Mouse (Mus musculus) cerebellum, adult 9-11 months (tissue): ENCODE measurements around the gene Klhdc3.

Experiments
- DNase-seq: peaks from one replicate; pipeline ENCODE4 v3.0.0; 2022

The Klhdc3 gene

GRCm38 (mm10) chr17:46701489-46701888 lies 20.8 kb upstream of the Klhdc3 start:
- DNase-seq = no peak

- peak; percentile 73 for DNase-seq
These were observed 19.2 kb upstream of the Klhdc3 start for GRCm38 (mm10) chr17:46699912-46700311.

DNA sequence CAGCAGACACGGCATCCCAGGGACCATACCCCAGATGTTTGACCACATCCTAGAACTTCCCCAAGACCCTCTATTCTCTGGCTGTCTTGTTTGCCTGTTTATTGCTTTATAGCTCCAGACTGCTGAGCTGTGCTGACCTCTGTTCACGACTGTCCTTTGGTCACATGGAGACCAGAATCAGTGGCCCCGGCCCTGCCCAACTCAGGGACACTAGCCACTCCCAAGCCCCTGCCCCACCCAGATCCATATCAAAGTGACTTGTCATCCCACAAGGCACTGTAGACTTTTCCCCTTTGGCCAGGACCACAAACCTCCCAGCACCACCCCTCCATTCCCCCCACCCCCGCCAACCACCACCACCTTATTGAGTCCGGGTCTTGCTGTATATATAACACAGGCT lies 18.5 kb upstream of the Klhdc3 start:
- no peak for DNase-seq

DNA sequence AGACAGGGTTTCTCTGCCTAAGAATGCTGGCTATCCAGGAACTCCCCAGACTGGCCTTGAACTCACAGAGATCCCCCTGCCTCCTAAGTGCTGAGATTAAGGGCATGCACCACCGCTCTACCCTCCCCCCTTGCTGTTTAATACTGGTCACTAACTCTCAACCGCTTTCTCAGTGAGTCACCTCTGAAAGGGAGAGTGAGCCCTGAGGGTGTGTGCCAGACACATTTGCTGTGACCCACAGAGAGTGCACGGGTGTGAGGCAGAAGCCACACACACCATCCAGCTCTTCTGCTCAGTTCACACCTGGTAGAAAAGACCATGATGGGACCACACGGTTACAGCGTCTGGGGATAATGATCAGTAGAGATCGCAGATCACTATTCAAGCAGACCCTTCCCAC lies 17.8 kb upstream of the Klhdc3 start:
- DNase-seq = no peak

DNA sequence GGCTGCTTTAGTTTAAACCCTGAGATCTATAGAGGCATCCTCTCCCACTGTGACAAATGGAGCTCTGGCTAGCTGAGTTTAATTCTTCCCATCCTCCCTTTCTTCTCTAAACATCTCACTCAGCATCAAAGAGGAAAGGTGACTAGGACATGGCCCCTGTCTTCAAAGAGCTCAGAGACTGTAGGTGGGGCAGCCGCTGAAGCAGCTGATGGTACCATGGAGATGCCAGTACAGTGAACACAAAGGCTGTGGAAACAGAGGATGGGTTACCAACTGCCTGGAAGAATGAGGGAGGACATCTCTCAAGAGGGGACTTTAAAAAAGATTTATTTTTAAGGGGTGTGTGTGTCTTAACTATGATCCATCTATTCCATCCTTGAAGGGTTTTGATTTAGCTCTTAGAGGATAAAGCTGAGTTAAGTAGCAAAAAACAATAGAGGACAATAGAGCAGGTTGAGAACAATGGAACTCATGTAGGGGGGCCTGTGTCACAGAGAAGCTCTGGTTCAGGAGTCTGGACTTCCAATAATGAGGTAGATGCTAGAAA lies 13.9 kb upstream of the Klhdc3 start:
- DNase-seq = no peak

- no peak for DNase-seq
These were observed 10.7 kb upstream of the Klhdc3 start for GRCm38 (mm10) chr17:46691390-46691789.

- DNase-seq = no peak
These were observed 10.0 kb upstream of the Klhdc3 start for GRCm38 (mm10) chr17:46690665-46691064.

DNA sequence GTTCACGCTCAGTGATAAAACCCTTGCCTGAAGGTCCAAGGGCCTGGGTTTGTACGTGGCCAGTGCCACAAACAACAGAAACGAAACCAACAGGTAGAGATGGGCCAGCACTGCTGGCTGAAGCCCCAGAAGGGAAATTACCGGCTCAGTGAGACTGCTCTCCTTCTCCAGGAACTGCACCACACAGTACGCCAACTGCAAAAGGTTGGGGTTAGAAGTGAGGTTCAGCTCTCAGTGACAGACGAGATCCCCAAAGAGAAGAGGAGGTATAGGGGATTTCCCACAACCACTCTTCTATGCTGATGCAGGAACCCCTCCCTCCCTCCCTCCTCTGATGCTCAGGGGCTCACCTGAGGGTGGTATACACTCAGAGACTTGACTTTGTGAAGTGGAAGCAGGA lies 5.2 kb upstream of the Klhdc3 start:
- DNase-seq = no peak

DNA sequence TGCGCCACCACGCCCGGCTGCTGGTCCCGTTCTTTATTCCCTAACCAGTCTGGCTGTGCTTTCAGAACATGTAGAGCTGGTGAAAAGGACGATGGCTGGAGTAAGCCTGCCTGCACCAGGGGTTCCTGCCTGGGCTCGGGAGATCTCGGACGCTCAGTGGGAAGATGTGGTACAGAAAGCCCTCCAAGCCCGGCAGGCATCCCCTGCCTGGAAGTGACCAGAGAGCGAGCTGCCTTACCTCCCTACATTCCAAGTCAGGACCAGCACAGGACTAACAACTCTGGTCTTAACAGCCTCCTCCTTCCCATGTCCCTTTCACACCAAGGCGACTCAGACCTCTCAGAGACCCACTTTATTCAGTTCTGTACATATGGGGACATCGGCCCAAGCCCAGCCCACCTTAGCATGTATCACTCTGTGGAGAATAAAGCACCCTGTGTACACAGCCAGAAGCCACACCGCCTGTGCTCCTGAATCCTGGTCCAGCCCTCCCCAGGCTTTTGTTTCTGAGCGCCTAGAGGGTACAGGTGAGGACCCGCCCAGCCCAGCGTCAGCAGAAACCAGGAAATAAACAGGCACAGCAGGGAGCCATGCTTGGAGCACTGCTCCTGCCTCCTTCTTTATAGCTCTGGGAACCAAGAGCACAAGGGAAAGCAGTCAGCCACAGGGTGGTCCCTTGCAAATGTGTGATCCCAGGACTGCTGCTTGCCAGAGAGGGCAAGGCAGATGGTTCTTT lies 2.1 kb upstream of the Klhdc3 start:
- DNase-seq = peak; percentile 62

GRCm38 (mm10) chr17:46681466-46682118 lies 878 bp upstream of the Klhdc3 start:
- peak; percentile 69 for DNase-seq

DNA sequence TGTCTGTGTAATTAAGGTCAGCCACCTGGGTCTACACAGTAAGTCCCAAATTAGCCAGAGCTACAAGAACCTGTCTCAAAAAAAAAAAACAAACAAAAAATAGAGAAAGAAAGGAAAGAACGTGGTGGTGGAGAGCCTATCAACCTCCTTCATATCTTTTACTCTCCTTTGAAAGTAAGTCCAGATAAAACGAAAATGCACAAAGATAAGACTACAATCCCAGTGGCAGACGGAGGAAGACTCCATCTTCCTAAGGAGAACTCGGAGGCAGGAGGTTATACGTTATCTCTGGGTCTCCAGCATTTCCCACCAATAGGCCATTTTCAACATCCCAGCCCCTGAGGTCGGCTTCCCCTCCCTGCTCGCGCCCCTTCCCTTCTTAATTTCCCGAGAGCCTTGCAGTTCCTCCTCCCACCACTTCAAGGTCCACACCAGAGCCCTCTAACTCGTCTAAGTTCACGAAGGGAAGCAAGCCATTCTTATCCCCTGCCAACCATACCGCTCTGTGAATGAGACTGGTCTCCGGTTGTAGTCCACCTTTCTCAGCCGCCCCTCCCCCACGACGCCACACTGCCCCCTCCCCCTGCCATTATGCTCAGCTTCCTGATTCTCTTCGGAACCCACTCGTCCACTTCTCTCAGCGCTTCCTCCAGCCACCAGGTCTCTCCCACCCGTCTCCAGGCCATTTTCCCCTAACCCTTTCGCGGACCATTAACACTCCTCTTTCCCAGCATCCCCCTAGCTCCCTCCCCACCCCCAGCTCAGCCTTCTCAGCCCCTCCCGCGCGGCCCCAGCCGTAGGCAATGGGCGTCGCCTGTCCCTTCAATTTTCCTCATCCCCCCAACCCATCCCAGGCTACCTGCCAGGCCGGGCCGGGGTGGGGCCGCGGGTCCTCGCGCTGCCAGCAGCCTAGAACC lies 613 bp downstream of the Klhdc3 start:
- no peak for DNase-seq

DNA sequence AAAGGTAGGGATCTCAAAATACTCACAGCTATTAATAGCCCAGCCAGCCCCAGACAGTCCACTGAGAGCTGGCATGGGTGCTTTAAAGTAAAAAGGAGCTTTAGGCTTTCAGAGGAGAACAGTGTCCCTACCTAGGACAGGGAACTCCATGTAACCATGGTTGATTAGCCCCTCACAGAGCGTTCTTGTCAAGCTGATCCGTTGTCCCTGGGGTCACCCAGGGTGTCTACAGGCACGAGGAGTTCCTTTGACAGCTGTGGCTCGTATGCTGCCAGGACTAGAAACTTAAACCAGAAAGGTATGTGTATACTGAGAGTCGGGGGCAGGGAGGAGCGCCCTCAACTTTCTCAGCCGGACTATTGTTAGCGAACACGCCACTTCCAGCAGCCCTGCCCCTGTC lies 1.8 kb downstream of the Klhdc3 start:
- no peak for DNase-seq

DNA sequence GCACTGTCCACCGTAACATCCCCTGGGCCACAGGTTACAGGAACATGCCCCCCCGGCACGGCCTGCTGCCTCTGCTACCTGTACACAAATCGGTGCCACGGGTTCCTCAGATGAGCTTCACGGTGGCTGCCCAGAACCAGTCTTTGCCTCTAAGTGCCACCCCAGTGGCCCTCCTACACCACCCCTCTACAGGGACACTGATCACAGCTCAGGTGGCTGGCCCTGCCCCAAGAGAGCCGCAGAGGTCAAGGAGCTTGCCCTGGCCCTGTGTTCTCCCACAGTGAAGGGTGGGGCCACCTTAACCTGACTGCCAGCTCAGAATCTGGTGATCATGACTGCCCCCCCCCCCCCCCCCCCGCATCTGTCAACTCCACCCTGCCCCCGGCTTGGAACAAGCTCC lies 2.3 kb downstream of the Klhdc3 start, which contains the start of gene Mea1:
Gene Mea1, plus strand, starts transcription at position 378 of the 400 bp plus-strand sequence.
- DNase-seq = no peak

GRCm38 (mm10) chr17:46674530-46675283 lies 6.0 kb downstream of the Klhdc3 start:
- peak; percentile 62 for DNase-seq

DNA sequence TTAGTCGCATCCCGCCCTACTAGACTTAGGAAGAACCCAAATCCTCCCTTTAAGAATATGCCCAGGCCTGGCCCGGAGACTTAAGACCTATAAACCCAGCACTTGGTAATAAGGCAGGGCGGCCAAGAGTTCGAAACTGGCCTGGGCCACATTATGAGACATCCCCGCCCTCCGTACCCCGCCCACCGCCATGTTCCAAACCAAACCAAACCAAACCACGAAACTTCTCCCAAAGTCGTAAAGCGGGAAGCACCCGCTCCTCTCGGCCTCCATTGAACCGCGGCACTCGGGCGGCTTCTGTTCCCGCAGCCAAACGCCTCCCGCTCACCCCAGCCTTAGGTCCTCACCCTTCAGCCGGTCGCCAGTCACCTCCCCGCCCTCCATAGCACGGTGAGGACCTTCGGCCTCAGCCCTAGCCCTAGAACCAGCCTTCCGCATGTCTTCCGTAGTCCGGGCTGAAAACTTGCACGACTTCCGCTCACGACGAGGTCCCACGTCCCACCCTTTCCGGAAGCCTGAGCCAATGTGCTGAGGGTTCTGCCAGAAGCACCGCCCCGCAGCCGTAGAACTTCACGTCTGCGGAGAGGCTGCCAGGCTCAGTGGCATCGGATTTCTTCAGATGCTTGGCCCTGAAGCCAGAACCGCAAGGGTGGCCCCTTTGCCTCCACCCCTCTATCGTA lies 6.7 kb downstream of the Klhdc3 start, which contains the start of gene Rrp36:
Gene Rrp36, minus strand, starts transcription at position 503 of the 680 bp plus-strand sequence.
- DNase-seq = peak; percentile 88

DNA sequence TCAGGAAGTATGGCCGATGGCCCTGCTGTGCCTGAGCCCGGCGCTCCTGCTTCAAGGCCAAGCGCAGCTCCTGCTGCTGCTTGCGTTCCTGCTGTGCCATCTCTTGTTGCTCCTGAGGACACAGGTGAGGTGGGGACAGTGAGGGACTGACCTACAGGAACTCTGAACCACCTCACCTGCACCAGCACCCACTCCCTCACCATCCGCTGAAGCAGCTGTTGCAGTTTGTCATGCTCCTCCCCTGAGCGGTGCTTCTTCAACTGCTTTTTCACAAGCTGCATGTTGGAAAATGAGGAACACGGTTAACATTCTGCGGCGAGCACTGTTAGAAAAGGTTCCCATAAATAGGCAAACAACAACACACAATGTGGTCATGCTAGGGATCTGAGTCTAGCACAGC lies 10.8 kb downstream of the Klhdc3 start:
- DNase-seq = no peak

DNA sequence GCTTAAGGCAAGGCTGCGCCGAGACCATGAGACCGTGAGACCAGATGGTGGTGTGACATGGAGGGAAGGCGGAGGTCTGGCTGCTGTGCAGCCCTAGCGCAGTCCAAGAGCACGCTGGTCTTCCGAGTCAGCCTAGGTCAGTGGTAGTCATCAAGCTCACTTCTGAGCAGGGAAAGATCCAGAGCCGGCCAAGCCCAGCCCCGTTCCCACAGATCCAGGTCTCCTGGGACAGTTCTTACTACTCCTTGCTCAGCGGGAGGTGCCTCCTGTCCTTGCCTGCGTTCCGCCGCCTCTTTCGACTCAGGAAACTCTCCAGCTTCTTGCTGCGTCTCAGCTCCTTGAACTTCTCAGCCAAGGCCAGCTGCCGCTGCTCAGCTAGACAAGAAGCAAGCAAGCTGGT lies 13.0 kb downstream of the Klhdc3 start:
- peak; percentile 28 for DNase-seq

DNA sequence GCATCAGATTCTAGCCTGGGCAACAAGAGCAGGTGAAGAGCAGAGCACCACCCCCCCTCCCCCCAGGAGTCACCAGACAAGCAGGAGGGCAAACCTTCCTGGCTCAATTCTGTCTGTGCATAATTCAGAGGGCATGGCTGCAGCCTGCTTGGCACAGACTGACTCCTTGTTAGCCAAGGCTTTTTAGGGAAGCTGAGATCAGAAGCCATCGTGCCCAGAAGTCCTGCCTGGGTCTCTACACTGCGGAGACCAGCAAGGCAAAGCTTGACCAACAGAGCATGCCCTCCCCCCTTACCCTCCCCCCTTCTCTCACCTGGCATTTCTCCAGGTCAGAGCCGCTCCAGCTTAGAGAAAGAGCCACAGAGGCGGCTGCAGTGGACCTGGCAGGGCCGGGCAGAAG lies 18.0 kb downstream of the Klhdc3 start:
- peak; percentile 87 for DNase-seq

DNA sequence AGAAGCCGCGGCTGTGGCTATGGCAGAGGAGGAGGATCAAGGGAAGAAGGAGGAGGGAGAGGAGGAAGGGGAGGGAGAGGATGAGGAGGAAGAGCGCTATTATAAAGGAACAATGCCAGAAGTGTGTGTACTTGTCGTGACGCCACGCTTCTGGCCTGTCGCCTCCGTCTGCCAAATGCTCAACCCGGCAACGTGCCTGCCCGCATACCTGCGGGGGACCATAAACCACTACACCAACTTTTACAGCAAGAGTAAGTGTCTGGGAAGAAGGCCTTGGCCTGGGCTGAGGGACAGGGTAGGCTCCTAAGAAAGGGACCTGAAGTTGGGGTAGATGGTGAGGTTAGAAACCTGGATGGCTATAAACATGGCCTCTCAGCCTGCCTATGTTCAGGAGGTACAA lies 18.7 kb downstream of the Klhdc3 start:
- peak; percentile 80 for DNase-seq

GRCm38 (mm10) chr17:46661351-46661750 lies 19.4 kb downstream of the Klhdc3 start:
- DNase-seq = peak; percentile 85

- DNase-seq = peak; percentile 16
These were observed 24.7 kb downstream of the Klhdc3 start for GRCm38 (mm10) chr17:46656054-46656453.
